Mouse (Mus musculus) embryonic facial prominence, embryonic 15.5 days (tissue): ENCODE results near the gene Tspan17. TPM values are rescaled to one million over a fixed set of nuclear protein-coding genes. Genes with fewer than 3 reads are reported as not detected.
"Not testable (repeated sequence)": the region's sequence is repeated elsewhere in the genome, so short reads cannot be mapped to it uniquely, and the experiment has no call there.

ENCODE experiments used
- ATAC-seq: fragments of 200-750 bp; cut with Nextera tagmentation; 2 replicates; pipeline ENCODE4 v1.8.0; 2017; ENCODE audit warnings: low read depth, moderate TSS enrichment; ENCODE audit not compliant: insufficient number of reproducible peaks, low FRiP score, low TSS enrichment
- H3K27ac ChIP-seq: fragments of 300-500 bp; sonication (generic); replicated peaks from 2 replicates; pipeline ENCODE4 v1.5.1; 2015; ENCODE audit warnings: mild to moderate bottlenecking, inconsistent platforms
- H3K27me3 ChIP-seq: fragments of 300-500 bp; sonication (generic); 2 replicates; pipeline ENCODE4 v1.6.1; 2015; ENCODE audit warnings: inconsistent platforms
- H3K36me3 ChIP-seq: fragments of 300-500 bp; sonication (generic); 2 replicates; pipeline ENCODE4 v1.6.1; 2015; ENCODE audit warnings: mild to moderate bottlenecking, inconsistent platforms
- H3K4me1 ChIP-seq: fragments of 300-500 bp; sonication (generic); 2 replicates; pipeline ENCODE4 v1.6.1; 2015; ENCODE audit warnings: inconsistent platforms
- H3K4me2 ChIP-seq: fragments of 300-500 bp; sonication (generic); replicated peaks from 2 replicates; pipeline ENCODE4 v1.6.1; 2015; ENCODE audit warnings: mild to moderate bottlenecking, inconsistent platforms
- H3K4me3 ChIP-seq: fragments of 300-500 bp; sonication (generic); replicated peaks from 2 replicates; pipeline ENCODE4 v1.5.1; 2015; ENCODE audit warnings: mild to moderate bottlenecking, inconsistent platforms
- H3K9ac ChIP-seq: fragments of 300-500 bp; sonication (generic); 2 replicates; pipeline ENCODE4 v1.6.1; 2015; ENCODE audit warnings: inconsistent platforms
- H3K9me3 ChIP-seq: fragments of 300-500 bp; sonication (generic); replicated peaks from 2 replicates; pipeline ENCODE4 v1.6.1; 2016; ENCODE audit warnings: inconsistent platforms
- WGBS: fragments of 180-500 bp; shearing (Covaris S2); methylation state at CpG from one replicate; pipeline ENCODE4 v1.1.7; 2015; 5-methylcytosine and 5-hydroxymethylcytosine counted together
- polyA plus RNA-seq: library from polyadenylated mRNA; unstranded; fragments of >200 nt; fragmentation: Nextera tagmentation; extraction: Ambion mirVana; gene quantifications from 2 replicates; pipeline ENCODE4 v1.2.1, GENCODE M21; 2015

Tspan17 gene
- polyA plus RNA-seq, 1 experiment from 2014 or later, result 9.2 TPM

- no peaks in the 10 kb centered on the region for H3K9me3 ChIP-seq
- H3K27me3 ChIP-seq, result peaks cover 70% of the 10 kb centered on the region
- no peaks in the 10 kb centered on the region for H3K36me3 ChIP-seq
- H3K4me2 ChIP-seq, result peak overlapping the region; percentile 47
- H3K9ac ChIP-seq, result no peak overlapping the region
- peaks cover 12% of the 10 kb centered on the region for H3K4me1 ChIP-seq
- H3K27ac ChIP-seq, result no peak overlapping the region
- ATAC-seq, result no peak
- H3K4me3 ChIP-seq, result peak overlapping the region; percentile 34
- WGBS, result 4% methylated on average over 44 of the region's 44 CpGs
These were observed 23.6 kb upstream of the Tspan17 start for GRCm38 (mm10) chr13:54765281-54766191.

DNA sequence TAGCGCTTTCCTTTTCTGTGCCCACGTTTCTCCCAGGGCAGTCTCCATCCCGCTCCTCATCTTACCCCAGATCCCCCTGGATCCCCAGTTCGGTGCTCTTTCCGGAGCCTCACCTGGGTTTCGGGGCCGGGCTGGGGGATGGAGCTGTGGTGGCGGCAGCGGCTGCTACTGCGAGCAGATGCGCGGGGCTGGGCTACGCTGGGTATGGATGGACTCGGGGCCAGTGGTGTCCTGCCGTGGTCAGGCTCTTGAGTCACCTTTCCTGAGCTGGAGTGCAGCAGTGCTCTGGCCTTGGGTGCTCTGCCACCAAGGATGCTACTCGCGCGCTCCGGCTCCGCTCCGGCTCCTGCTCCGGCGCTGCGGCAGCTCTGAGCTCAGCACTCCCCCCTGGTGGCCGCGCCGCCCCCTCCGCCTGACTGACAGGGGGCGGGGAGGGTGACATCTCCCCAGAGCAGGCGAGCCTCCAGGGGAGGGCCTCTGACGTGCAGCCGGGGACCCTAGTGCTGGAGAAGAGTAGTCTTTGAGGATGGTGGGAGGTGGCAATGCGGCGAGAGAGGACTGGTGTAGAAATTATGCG, 22.9 kb upstream of the Tspan17 start, which contains the start of gene Sncb:
TSS of gene Sncb (minus strand) at position 404 of the 577 bp plus-strand sequence.
- Histone ChIP-seq H3K27ac (no peak within 1 kb of the TSS), H3K4me3 (peak within 1 kb of the TSS; percentile 34), H3K4me1 (peaks cover 12% of the 10 kb centered on the region), H3K4me2 (peak within 1 kb of the TSS; percentile 47), H3K9me3 (no peaks in the 10 kb centered on the region), H3K9ac (no peak within 1 kb of the TSS), H3K36me3 (no peaks in the 10 kb centered on the region), H3K27me3 (peaks cover 65% of the 10 kb centered on the region)
- 1% methylated on average over 35 of the region's 35 CpGs for WGBS
- ATAC-seq, result 0 out of 2 replicates have a peak, but pooled peaks have one; percentile 51

DNA sequence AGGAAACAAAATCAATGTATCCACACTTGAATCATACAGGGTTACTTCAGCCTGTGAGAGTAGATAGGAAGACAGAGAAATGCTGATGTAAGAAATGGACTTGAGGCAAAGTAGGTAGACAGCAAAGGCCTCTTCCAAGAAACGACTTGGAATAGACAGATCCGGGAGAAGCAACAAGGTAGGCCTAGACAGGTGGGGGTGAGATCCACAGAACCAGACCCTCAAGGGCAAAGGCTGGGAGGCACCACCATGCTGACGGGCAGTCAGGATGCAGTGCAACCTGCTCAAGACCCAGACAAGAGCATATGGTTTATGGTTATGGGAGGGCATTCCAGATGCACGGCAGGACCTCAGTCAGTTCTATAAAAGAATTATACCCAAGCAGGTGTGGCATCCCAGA, 22.2 kb upstream of the Tspan17 start:
- Histone ChIP-seq H3K27me3 (peaks cover 60% of the 10 kb centered on the region), H3K4me3 (no peak overlapping the region), H3K27ac (no peak overlapping the region), H3K4me2 (no peak overlapping the region), H3K36me3 (no peaks in the 10 kb centered on the region), H3K4me1 (peaks cover 12% of the 10 kb centered on the region), H3K9me3 (no peaks in the 10 kb centered on the region), H3K9ac (no peak overlapping the region)
- ATAC-seq, result no peak
- WGBS, result 78% methylated on average over 4 of the region's 4 CpGs

- ATAC-seq, result no peak
- H3K9ac ChIP-seq, result no peak overlapping the region
These were observed 8.6 kb upstream of the Tspan17 start for GRCm38 (mm10) chr13:54780592-54780991.

GRCm38 (mm10) chr13:54781086-54781485, 8.1 kb upstream of the Tspan17 start:
- Histone ChIP-seq H3K27ac (no peak overlapping the region), H3K4me3 (no peak overlapping the region), H3K27me3 (no peaks in the 10 kb centered on the region), H3K4me1 (peaks cover 4% of the 10 kb centered on the region; the same call in 1 of the 2 replicates), H3K4me2 (no peak overlapping the region), H3K36me3 (no peaks in the 10 kb centered on the region), H3K9me3 (no peaks in the 10 kb centered on the region), H3K9ac (no peak overlapping the region)
- ATAC-seq, result no peak
- WGBS, result 79% methylated on average over 3 of the region's 3 CpGs

More at GRCm38 (mm10) chr13:54780592-54780991, 8.6 kb upstream of the Tspan17 start:
- Histone ChIP-seq H3K27ac (no peak overlapping the region), H3K9me3 (no peaks in the 10 kb centered on the region), H3K4me3 (no peak overlapping the region), H3K27me3 (no peaks in the 10 kb centered on the region), H3K4me2 (no peak overlapping the region), H3K4me1 (peaks cover 4% of the 10 kb centered on the region; the same call in 1 of the 2 replicates), H3K36me3 (no peaks in the 10 kb centered on the region)
- 76% methylated on average over 3 of the region's 3 CpGs for WGBS

- peaks cover 4% of the 10 kb centered on the region; the same call in 1 of the 2 replicates for H3K4me1 ChIP-seq
- WGBS, result 31% methylated on average over 2 of the region's 2 CpGs
These were observed 5.9 kb upstream of the Tspan17 start for GRCm38 (mm10) chr13:54783235-54783634.

GRCm38 (mm10) chr13:54783698-54784097, 5.5 kb upstream of the Tspan17 start, which contains the start of gene Eif4e1b:
Gene Eif4e1b (plus strand): TSS chr13:54783998.
- no peak within 1 kb of the TSS for H3K27ac ChIP-seq
- no peaks in the 10 kb centered on the region for H3K27me3 ChIP-seq
- H3K4me1 ChIP-seq, result peaks cover 7% of the 10 kb centered on the region; the same call in 1 of the 2 replicates
- no peak within 1 kb of the TSS for H3K9ac ChIP-seq
- no peak within 1 kb of the TSS for H3K4me2 ChIP-seq
- H3K9me3 ChIP-seq, result no peaks in the 10 kb centered on the region
- ATAC-seq, result no peak
- WGBS, result 82% methylated on average over 4 of the region's 4 CpGs
- H3K36me3 ChIP-seq, result no peaks in the 10 kb centered on the region
- no peak within 1 kb of the TSS for H3K4me3 ChIP-seq

More at GRCm38 (mm10) chr13:54783235-54783634, 5.9 kb upstream of the Tspan17 start:
- H3K36me3 ChIP-seq, result no peaks in the 10 kb centered on the region
- H3K4me2 ChIP-seq, result no peak overlapping the region
- no peak overlapping the region for H3K4me3 ChIP-seq
- ATAC-seq, result no peak
- H3K27ac ChIP-seq, result no peak overlapping the region
- H3K27me3 ChIP-seq, result no peaks in the 10 kb centered on the region
- no peak overlapping the region for H3K9ac ChIP-seq
- H3K9me3 ChIP-seq, result no peaks in the 10 kb centered on the region

DNA sequence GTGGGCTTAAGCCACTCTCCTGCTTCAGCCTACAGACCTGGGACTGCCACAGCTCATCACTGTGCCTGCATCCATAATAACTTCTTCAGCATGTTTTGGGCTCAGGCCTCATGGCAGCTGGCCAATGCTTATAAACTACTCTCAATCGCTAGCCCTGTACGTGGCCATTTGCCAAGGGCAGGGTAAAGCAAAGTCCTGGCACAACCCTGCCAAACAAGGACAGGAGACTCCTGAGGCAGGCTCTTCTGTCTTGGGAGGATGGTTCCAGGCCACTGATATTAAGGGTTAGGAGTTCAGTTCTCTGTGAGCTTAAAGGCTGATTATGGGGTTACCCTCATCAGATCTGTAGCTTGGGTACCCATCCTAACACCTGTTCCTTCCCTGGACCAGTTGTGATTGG, 1.6 kb upstream of the Tspan17 start:
- H3K4me3 ChIP-seq, H3K4me2 ChIP-seq, H3K9me3 ChIP-seq, ATAC-seq, H3K9ac ChIP-seq, H3K27ac ChIP-seq, H3K36me3 ChIP-seq: not testable (repeated sequence)
- peaks cover 18% of the 10 kb centered on the region for H3K27me3 ChIP-seq
- peaks cover 20% of the 10 kb centered on the region for H3K4me1 ChIP-seq
- 60% methylated on average over 2 of the region's 2 CpGs for WGBS

GRCm38 (mm10) chr13:54789561-54790397, 602 bp downstream of the Tspan17 start:
- peak overlapping the region; percentile 99 for H3K4me2 ChIP-seq
- H3K27me3 ChIP-seq, result peaks cover 18% of the 10 kb centered on the region
- no peaks in the 10 kb centered on the region for H3K9me3 ChIP-seq
- H3K36me3 ChIP-seq, result no peaks in the 10 kb centered on the region
- H3K4me3 ChIP-seq, result peak overlapping the region; percentile 63
- H3K4me1 ChIP-seq, result peaks cover 20% of the 10 kb centered on the region
- H3K9ac ChIP-seq, result peak overlapping the region; percentile 31; the same call in 1 of the 2 replicates
- H3K27ac ChIP-seq, result no peak overlapping the region
- under 1% methylated on average over 38 of the region's 38 CpGs for WGBS
- ATAC-seq, result peak; percentile 31; the same call in 1 of the 2 replicates

DNA sequence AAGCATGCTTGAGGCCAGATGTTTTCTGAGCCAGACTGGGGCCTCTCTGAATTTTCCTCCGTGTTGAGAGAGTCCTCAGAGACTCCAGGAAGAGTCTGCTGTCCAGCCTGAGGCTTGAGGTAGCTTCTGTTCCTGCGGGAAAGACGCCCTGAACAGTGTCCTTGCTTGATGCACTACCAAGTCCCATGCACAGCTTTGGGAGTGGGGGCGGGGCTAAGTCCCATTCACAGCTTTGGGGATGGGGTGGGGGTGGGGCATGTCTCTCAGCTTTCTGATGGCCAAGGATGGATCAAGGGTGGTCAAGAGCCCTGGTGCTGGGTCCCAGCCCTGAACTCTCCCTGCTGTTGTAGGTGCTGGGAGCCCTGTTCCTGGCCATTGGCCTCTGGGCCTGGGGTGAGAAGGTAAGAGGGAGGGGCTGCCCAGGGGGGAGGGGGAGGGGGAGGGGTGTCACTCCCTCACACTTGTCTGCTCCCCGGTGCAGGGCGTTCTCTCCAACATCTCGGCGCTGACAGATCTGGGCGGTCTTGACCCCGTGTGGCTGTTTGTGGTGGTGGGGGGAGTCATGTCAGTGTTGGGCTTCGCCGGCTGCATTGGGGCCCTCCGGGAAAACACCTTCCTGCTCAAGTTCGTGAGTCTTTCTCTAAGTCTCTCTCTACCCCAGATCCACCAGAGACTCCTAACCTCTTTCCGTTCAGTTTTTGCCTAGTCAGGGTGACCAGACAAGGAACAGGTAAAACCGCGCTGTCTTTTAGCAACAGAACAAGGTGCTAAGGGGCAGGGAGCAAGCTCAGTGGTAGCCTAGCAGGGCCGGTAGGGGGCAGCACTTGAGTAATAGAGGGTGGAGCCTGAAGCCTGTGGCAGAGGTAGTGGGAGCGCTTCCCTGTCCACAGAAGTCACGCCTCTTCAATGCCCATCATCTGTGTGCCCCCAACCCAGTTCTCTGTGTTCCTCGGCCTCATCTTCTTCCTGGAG, 3.4 kb downstream of the Tspan17 start:
- no peak overlapping the region for H3K4me3 ChIP-seq
- no peaks in the 10 kb centered on the region for H3K9me3 ChIP-seq
- no peak overlapping the region for H3K9ac ChIP-seq
- peaks cover 20% of the 10 kb centered on the region for H3K4me1 ChIP-seq
- peaks cover 23% of the 10 kb centered on the region for H3K27me3 ChIP-seq
- no peaks in the 10 kb centered on the region for H3K36me3 ChIP-seq
- H3K27ac ChIP-seq, result no peak overlapping the region
- no peak overlapping the region for H3K4me2 ChIP-seq
- 15% methylated on average over 21 of the region's 21 CpGs for WGBS
- no peak for ATAC-seq
